Comparison of ENCODE assay signal across 14 mouse cellular contexts in genomic region chr9:115287774-115288434, GRCm38 (mm10). TPM values are rescaled to one million over a fixed set of nuclear protein-coding genes. Genes with fewer than 3 reads are reported as not detected.
DNase-seq lines count a peak whose midpoint lies in the region; ATAC-seq and TF ChIP-seq lines count a peak whose summit lies in the region.
"Had no signal": no experiment of that assay in that cellular context is flagged by ENCODE, and none has a peak within 500 bp of the region (broad histone marks: within the 10 kb centered on the region; RNA-seq: fewer than 3 reads in every experiment).

No protein-coding gene starts in this region.

- no peaks in the 10 kb centered on the region for H3K27me3 ChIP-seq in lung, postnatal 0 days (replicated peaks; ENCODE audit: insufficient read depth, low read length)
- no peaks in the 10 kb centered on the region for H3K27me3 ChIP-seq in liver, embryonic 13.5 days
- H3K27me3 ChIP-seq: embryonic facial prominence, embryonic 13.5 days; limb, embryonic 15.5 days; midbrain, embryonic 12.5 days had no signal

- H3K4me2 ChIP-seq in lung, postnatal 0 days (replicated peaks; ENCODE audit: low read depth, low read length), result no peak overlapping the region
- no peak overlapping the region for H3K4me2 ChIP-seq in liver, embryonic 13.5 days
- H3K4me2 ChIP-seq: embryonic facial prominence, embryonic 13.5 days; hindbrain, embryonic 14.5 days; limb, embryonic 15.5 days; midbrain, embryonic 12.5 days had no signal

- no peak overlapping the region for H3K4me3 ChIP-seq in lung, postnatal 0 days (ENCODE audit: low read depth, low read length)
- H3K4me3 ChIP-seq in liver, embryonic 13.5 days (replicated peaks), result no peak overlapping the region
- H3K4me3 ChIP-seq: embryonic facial prominence, embryonic 13.5 days; limb, embryonic 15.5 days; midbrain, embryonic 12.5 days had no signal

- 60% methylated on average over 6 of the region's 6 CpGs for WGBS in lung, postnatal 0 days
- WGBS in liver, embryonic 13.5 days (ENCODE audit: insufficient replicate concordance), result 82% methylated on average over 6 of the region's 6 CpGs

- TF ChIP-seq CTCF in lung, postnatal 0 days (IDR thresholded peaks at IDR 0.05), result no peak

- 0 out of 2 replicates have a peak overlapping the region, but pooled peaks have one; percentile 20 for H3K27ac ChIP-seq in lung, postnatal 0 days (ENCODE audit: low read length)
- H3K27ac ChIP-seq in liver, embryonic 13.5 days, result no peak overlapping the region
- H3K27ac ChIP-seq: embryonic facial prominence, embryonic 13.5 days; hindbrain, embryonic 14.5 days; limb, embryonic 15.5 days; midbrain, embryonic 12.5 days had no signal

- no peak overlapping the region for H3K9ac ChIP-seq in lung, postnatal 0 days (replicated peaks; ENCODE audit: low read depth)
- no peak overlapping the region for H3K9ac ChIP-seq in liver, embryonic 13.5 days
- H3K9ac ChIP-seq: embryonic facial prominence, embryonic 13.5 days; hindbrain, embryonic 14.5 days; limb, embryonic 15.5 days; midbrain, embryonic 12.5 days had no signal

- no peaks in the 10 kb centered on the region for H3K9me3 ChIP-seq in lung, postnatal 0 days (ENCODE audit: low read length)
- H3K9me3 ChIP-seq in liver, embryonic 13.5 days (replicated peaks), result no peaks in the 10 kb centered on the region
- H3K9me3 ChIP-seq: embryonic facial prominence, embryonic 13.5 days; limb, embryonic 15.5 days; midbrain, embryonic 12.5 days had no signal

- DNase-seq in lung, postnatal 0 days (ENCODE audit: low spot score), result no peak
- DNase-seq in lung, postnatal 4 days, result no peak
- peak; percentile 46 to 71 for DNase-seq in kidney, adult 8-10 months
- DNase-seq in liver, embryonic 13.5 days, result no peak
- no peak for DNase-seq in adrenal gland, postnatal 10 days
- DNase-seq in frontal cortex, postnatal 36 days (ENCODE audit: low spot score in 2 of 2), result no peak
- no peak for DNase-seq in heart, postnatal 14 days
- DNase-seq: cerebellum, adult 9-10 months; gastrocnemius, postnatal 14 days; thymus, adult 18-20 months had no signal

- peak; percentile 23; the same call in 1 of the 2 replicates for ATAC-seq in lung, postnatal 0 days
- peak; percentile 49; the same call in 1 of the 2 replicates for ATAC-seq in liver, embryonic 13.5 days (ENCODE audit: low read depth)

- intact Hi-C loops in heart, postnatal 14 days (cut with DNase I), result no loop called here

- peaks cover 8% of the 10 kb centered on the region; the same call in 1 of the 2 replicates for H3K4me1 ChIP-seq in lung, postnatal 0 days (ENCODE audit: insufficient read depth, low read depth, low read length)
- H3K4me1 ChIP-seq in liver, embryonic 13.5 days (replicated peaks), result peaks cover 59% of the 10 kb centered on the region

- no peak for TF ChIP-seq EP300 in lung, postnatal 0 days (IDR thresholded peaks at IDR 0.05)

- no peaks in the 10 kb centered on the region for H3K36me3 ChIP-seq in lung, postnatal 0 days (ENCODE audit: insufficient read depth, low read length)
- H3K36me3 ChIP-seq in liver, embryonic 13.5 days, result 0 out of 2 replicates have a peak, but pooled peaks cover 3% of the 10 kb centered on the region
- H3K36me3 ChIP-seq: embryonic facial prominence, embryonic 13.5 days; limb, embryonic 15.5 days had no signal

RNA-seq across cellular contexts. Expression of gene Stt3b, which starts 22.3 kb away (rescaled TPM):
- 56.6 and 62.3 TPM in 2 replicates for polyA plus RNA-seq in lung, postnatal 0 days (2015; fragmentation: Nextera tagmentation; extraction: Ambion mirVana)
- polyA plus RNA-seq in liver, embryonic 13.5 days (2015; fragmentation: Nextera tagmentation; extraction: Ambion mirVana), result 62.4 and 72.7 TPM in 2 replicates
- total RNA-seq in adrenal gland, postnatal 10 days (2021), result 100 to 1,000 TPM; 113 to 118 TPM
- 10 to 100 TPM; 58.4 to 61.7 TPM for total RNA-seq in heart, postnatal 14 days (2021)

Comparison
In these comparisons a context has a peak if more than half of its experiments do, and no peak if none do; other contexts are left out.
1. DNase-seq: peak in kidney, adult 8-10 months (2 of 2); none in lung, postnatal 0 days (single experiment), lung, postnatal 4 days (0 of 2), liver, embryonic 13.5 days (single experiment), adrenal gland, postnatal 10 days (single experiment), frontal cortex, postnatal 36 days (0 of 2) and heart, postnatal 14 days (0 of 2).